Mouse (Mus musculus) spleen, adult 2 months (tissue): ENCODE results near the gene Pbld2.

ENCODE experiments used
- CTCF ChIP-seq: fragments of 200-500 bp; IDR thresholded peaks from 2 replicates; pipeline ENCODE4 v1.5.1; 2011; ENCODE audit warnings: mild to moderate bottlenecking, inconsistent platforms; ENCODE audit not compliant: insufficient read depth, insufficient read length, insufficient replicate concordance; ENCODE audit errors: extremely low read depth
- POLR2A ChIP-seq: fragments of 200-500 bp; IDR thresholded peaks from 2 replicates; pipeline ENCODE4 v1.6.1; 2011; ENCODE audit warnings: low read depth, low read length, inconsistent platforms

DNA sequence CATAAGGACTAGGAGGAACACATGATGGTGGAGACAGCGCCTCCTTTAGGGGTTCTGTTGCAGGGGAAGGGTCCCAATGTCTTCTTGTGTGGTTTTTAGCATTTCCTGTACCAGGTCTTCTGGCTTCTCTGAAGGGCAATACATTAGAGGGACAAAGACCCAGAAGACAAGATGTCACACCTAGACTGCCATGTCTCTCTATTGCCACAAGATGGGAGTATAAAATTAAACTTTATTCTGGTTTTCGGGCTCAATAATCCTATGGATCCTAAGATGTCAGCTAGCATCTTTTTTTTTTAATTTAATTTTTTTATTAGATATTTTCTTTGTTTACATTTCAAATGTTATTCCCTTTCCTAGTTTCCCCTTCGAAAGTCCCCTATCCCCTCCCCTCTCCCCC lies 19.0 kb downstream of the Pbld2 start:
- TF ChIP-seq POLR2A (no peak), CTCF (no peak)
